Comparison of ENCODE assay signal across 7 mouse cellular contexts in the genomic region with DNA sequence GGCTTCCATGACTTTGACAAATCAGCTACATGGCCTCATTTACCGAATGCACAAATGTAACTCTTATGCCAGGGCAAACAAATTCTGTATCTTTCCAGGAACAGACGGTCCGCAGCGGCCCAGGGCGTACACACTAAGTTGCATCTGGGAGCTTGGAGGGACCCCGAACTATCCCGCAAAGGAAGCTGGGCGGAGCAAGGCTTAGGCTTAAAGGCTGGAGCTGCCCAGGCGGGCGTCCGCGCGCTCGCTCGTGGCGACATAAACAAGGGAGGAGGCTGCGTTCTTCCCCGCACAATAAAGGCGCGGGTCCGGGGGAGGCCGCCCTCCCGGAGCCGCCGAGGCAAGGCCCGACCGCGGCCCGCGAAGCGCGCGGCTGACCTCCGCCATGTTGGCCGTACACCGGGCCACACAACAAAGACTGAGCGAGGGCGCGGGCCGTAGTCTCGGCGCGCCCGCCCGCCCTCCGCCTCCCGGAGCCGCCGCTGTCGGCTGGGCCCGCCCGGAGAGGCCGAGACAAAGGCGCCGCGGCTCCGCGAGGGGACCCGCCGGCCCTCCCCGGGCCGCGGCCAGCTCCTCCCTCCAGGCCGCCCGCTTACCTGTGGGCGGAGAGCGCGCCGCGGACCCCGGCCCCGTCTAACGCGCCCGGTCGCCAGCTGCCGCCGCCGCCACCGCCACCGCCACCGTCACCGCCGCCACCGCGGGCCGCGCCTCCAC. TPM values are rescaled to one million over a fixed set of nuclear protein-coding genes. Genes with fewer than 3 reads are reported as not detected.
DNase-seq lines count a peak whose midpoint lies in the region; ATAC-seq lines count a peak whose summit lies in the region.

Gene Gm10638, plus strand, starts transcription at position 479 of the 714 bp plus-strand sequence.
Gene Siah1a, minus strand, starts transcription at position 714 of the 714 bp plus-strand sequence.

- H3K4me3 ChIP-seq in intestine, embryonic 15.5 days (replicated peaks): peak within 1 kb of the TSS; percentile 69
- H3K4me3 ChIP-seq in limb, embryonic 10.5 days: peak within 1 kb of the TSS; percentile 96
- H3K4me3 ChIP-seq in midbrain, embryonic 11.5 days (ENCODE audit: low read depth, low read length): peak within 1 kb of the TSS; percentile 94

- peak within 1 kb of the TSS; percentile 75 for H3K4me2 ChIP-seq in intestine, embryonic 15.5 days (replicated peaks)
- peak within 1 kb of the TSS; percentile 80 for H3K4me2 ChIP-seq in midbrain, embryonic 11.5 days

- no peaks in the 10 kb centered on the region for H3K36me3 ChIP-seq in intestine, embryonic 15.5 days
- no peaks in the 10 kb centered on the region for H3K36me3 ChIP-seq in limb, embryonic 10.5 days
- no peaks in the 10 kb centered on the region for H3K36me3 ChIP-seq in midbrain, embryonic 11.5 days (ENCODE audit: control insufficient read depth, insufficient read depth, low read length)

- peak; percentile 58 for DNase-seq in adrenal gland, adult 8-10 months
- DNase-seq in embryo, embryonic 11 days: peak; percentile 79
- DNase-seq in gastrocnemius, postnatal 4 days (ENCODE audit: low spot score in 2 of 2): peak; percentile 48 to 71
- peak; percentile 78 for DNase-seq in limb, embryonic 10.5 days (ENCODE audit: low spot score)
- peak; percentile 97 for DNase-seq in midbrain, embryonic 11.5 days (ENCODE audit: low spot score, missing footprints)
- peak; percentile 40 to 62 for DNase-seq in right cerebral cortex, postnatal 36 days (ENCODE audit: low spot score in 2 of 2)

- H3K27ac ChIP-seq in intestine, embryonic 15.5 days: peak within 1 kb of the TSS; percentile 92
- peak within 1 kb of the TSS; percentile 100 for H3K27ac ChIP-seq in limb, embryonic 10.5 days
- peak within 1 kb of the TSS; percentile 95 for H3K27ac ChIP-seq in midbrain, embryonic 11.5 days (ENCODE audit: low read depth, low read length)

- WGBS in intestine, embryonic 15.5 days: under 1% methylated on average over 83 of the region's 88 CpGs
- under 1% methylated on average over 88 of the region's 88 CpGs for WGBS in limb, embryonic 10.5 days
- WGBS in midbrain, embryonic 11.5 days: under 1% methylated on average over 52 of the region's 88 CpGs

- H3K9me3 ChIP-seq in intestine, embryonic 15.5 days: no peaks in the 10 kb centered on the region
- H3K9me3 ChIP-seq in limb, embryonic 10.5 days (replicated peaks): no peaks in the 10 kb centered on the region
- no peaks in the 10 kb centered on the region for H3K9me3 ChIP-seq in midbrain, embryonic 11.5 days (ENCODE audit: control insufficient read depth, low read length)

- H3K9ac ChIP-seq in intestine, embryonic 15.5 days: peak within 1 kb of the TSS; percentile 87
- H3K9ac ChIP-seq in midbrain, embryonic 11.5 days (ENCODE audit: low read length): peak within 1 kb of the TSS; percentile 99

- no peaks in the 10 kb centered on the region for H3K27me3 ChIP-seq in intestine, embryonic 15.5 days (replicated peaks)
- no peaks in the 10 kb centered on the region for H3K27me3 ChIP-seq in limb, embryonic 10.5 days (ENCODE audit: low read depth, poor library complexity, severe bottlenecking)
- no peaks in the 10 kb centered on the region for H3K27me3 ChIP-seq in midbrain, embryonic 11.5 days (ENCODE audit: control insufficient read depth, insufficient read depth, low read length)

- peak; percentile 91 for ATAC-seq in intestine, embryonic 15.5 days
- ATAC-seq in midbrain, embryonic 11.5 days (ENCODE audit: low FRiP score): peak; percentile 83

- 0 out of 2 replicates have a peak, but pooled peaks cover 5% of the 10 kb centered on the region for H3K4me1 ChIP-seq in intestine, embryonic 15.5 days (replicated peaks)
- peaks cover 29% of the 10 kb centered on the region for H3K4me1 ChIP-seq in limb, embryonic 10.5 days
- H3K4me1 ChIP-seq in midbrain, embryonic 11.5 days (ENCODE audit: control insufficient read depth, insufficient read depth, low read length): peaks cover 17% of the 10 kb centered on the region

RNA-seq across cellular contexts. Expression of gene Gm10638, which starts in this region (rescaled TPM):
- total RNA-seq in adrenal gland, adult 8-10 months (2022): 1 to 10 TPM; 2.0 to 5.3 (median 2.6) TPM
- total RNA-seq in gastrocnemius, postnatal 4 days (2021): 1 to 10 TPM; 6.7 to 8.3 TPM
- 2.9 and 3.7 TPM in 2 replicates for polyA plus RNA-seq in intestine, embryonic 15.5 days (2015; fragmentation: Nextera tagmentation; extraction: Ambion mirVana)
- polyA plus RNA-seq in limb, embryonic 10.5 days (2016; fragmentation: Nextera tagmentation; extraction: Ambion mirVana): 4.0 and 6.0 TPM in 2 replicates
- 6.1 and 7.8 TPM in 2 replicates for polyA plus RNA-seq in midbrain, embryonic 11.5 days (2014; fragmentation: Nextera tagmentation; extraction: Ambion mirVana)

RNA-seq across cellular contexts. Expression of gene Siah1a, which starts in this region (rescaled TPM):
- total RNA-seq in adrenal gland, adult 8-10 months (2022): 10 to 100 TPM; 17.7 to 23.7 (median 19.7) TPM
- total RNA-seq in gastrocnemius, postnatal 4 days (2021): 10 to 100 TPM; 21.4 to 26.0 TPM
- polyA plus RNA-seq in intestine, embryonic 15.5 days (2015; fragmentation: Nextera tagmentation; extraction: Ambion mirVana): 31.2 and 36.1 TPM in 2 replicates
- polyA plus RNA-seq in limb, embryonic 10.5 days (2016; fragmentation: Nextera tagmentation; extraction: Ambion mirVana): 46.8 and 56.1 TPM in 2 replicates
- polyA plus RNA-seq in midbrain, embryonic 11.5 days (2014; fragmentation: Nextera tagmentation; extraction: Ambion mirVana): 77.6 and 90.5 TPM in 2 replicates

Comparison
In these comparisons a context has a peak if more than half of its experiments do, and no peak if none do; other contexts are left out.
1. Peak in every context shown above with its lines: DNase-seq, ATAC-seq, H3K4me3 ChIP-seq and H3K27ac ChIP-seq.